Mouse (Mus musculus): Measurements from ENCODE around the gene 1700017B05Rik.
"Not testable (repeated sequence)": the region's sequence is repeated elsewhere in the genome, so short reads cannot be mapped to it uniquely, and the experiment has no call there.

The 1700017B05Rik gene

DNA sequence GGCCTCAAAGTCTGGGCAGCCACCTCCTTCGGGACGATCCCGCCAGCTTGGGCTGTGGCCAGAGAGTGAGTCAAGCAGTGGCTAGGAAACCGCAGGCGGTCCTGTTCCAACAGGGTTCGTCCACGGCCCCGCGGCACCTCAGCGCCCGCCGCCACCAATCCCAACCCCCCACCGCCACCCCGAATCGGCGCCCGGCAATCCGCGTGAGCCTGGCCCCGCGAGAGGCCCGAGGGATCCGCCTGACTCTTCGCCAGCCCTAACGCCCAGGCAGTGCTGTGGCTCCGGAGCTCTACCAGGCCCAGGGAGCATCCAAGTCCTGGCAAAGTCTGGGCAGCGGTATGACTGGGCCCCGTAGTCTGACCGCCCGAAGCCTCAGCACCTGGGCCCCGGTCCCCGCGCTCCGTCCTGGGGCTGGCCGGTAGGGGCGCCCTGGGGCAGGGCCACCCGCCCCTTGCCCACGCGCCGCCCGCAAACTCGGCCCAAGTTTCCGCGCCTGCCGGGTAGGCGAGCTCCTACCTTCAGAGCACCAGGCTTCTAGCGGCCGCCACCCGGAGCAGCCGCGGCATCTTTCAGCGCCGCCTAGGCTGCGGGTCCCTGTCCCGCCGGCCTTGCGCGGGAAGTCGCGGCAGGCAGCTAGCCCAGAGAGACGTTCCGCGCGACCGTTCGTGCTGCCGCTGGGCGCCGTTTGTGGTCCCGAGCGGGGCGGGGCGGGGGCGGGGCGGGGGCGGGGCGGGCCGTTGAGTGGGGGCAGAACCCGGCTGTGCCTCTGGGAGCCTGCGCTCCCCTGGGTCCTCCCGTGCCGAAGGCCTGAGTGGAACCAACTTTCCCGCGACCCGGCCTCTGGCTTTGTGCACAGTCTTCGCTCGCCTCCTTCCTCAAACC, at the start of gene 1700017B05Rik:
TSS of gene 1700017B05Rik (minus strand) at position 700 of the 882 bp plus-strand sequence.
- peak; percentile 69 to 70 for DNase-seq

DNA sequence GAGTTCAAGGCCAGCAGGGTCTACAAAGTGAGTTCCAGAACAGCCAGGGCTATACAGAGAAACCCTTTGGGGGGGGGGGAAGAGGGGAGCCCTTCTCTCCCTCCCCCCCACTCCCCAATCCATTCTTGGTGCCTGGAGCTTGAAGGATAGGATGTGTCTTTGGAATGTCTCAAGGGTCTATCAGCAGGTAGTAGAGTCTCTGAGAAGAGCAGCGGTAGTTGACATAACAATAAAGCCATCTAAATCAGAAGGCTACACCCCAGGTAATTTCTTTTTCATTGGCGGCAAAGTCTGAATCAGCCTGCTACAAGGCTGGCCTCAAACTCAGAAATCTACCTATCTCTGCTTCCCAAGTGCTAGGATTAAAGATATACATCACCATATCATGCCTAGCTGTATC, 48.5 kb upstream of the 1700017B05Rik start:
- DNase-seq, result no peak

DNA sequence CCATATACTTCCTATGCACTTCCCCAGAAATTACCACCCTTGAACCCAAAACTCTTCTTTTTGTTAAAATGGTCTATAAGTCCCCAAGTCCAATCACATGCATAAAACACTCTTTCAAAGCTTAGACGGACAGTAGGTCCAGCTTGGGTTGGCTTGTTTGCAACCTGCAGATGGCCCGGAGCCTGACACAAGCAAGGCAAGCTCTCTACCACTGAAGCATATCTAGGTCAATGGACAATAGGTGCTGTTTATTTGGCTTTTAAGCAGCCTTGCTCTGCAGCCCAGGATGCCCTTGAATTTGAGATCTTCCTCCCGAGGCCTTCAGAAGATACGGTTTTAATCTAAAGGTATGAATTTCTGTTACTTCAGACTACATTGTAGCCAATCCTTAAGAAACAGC, 46.9 kb upstream of the 1700017B05Rik start:
- DNase-seq, result no peak

DNA sequence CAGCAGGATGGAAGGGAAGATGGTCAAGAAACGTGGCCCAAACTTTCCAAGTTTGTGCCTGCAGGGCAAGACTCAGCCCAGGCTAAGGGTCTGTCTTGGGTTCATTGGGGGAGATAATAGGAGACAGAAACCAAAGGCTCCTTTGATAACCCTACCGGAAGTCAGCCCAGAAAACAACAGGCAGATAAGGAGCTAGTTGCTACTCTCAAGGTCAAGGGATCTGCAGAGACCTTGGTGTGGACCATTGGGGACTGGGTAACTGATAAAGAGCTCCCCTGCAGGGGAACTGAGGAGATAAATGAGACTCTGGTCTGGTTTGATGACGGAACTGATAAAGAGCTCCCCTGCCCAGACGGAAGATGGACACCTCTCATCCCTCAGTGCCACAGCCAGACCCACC, 45.0 kb upstream of the 1700017B05Rik start:
- no peak for DNase-seq

DNA sequence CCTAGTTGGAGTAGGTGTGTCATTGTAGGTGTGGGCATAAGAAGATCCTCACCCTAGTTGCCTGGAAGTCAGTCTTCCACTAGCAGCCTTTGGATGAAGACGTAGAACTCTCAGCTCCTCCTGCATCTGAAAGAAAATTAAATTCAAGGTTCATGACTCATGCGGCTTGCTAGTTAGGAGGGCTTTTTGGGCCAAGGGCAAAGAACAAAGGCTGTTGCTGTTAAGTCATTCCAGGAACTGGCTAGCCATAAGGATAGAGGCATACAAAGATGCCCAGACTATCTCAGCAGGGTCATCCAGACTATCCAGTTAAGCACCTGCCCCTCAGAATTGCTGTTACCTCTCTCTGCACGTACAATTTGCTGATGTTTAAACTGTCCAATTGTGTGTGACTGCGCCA, 42.3 kb upstream of the 1700017B05Rik start:
- DNase-seq, result not testable (repeated sequence)

DNA sequence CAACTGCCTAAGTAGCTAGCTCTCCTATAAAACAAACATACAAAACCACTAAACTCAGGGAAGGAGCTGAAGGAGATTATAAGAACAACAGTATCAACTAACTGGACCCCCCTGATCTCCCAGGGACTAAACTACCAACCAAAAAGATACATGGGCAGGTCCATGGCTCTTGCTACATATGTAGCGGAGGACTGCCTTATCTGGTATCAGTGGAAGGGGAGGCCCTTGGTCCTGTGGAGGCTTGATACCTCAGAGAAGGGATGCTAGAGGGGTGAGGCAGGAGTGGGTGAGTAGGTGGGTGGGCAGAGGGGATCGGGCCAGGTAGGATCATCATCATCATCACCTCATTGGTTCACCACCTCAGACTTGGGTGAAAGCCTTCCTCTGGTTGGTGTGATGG, 41.8 kb upstream of the 1700017B05Rik start:
- DNase-seq, result no peak

DNA sequence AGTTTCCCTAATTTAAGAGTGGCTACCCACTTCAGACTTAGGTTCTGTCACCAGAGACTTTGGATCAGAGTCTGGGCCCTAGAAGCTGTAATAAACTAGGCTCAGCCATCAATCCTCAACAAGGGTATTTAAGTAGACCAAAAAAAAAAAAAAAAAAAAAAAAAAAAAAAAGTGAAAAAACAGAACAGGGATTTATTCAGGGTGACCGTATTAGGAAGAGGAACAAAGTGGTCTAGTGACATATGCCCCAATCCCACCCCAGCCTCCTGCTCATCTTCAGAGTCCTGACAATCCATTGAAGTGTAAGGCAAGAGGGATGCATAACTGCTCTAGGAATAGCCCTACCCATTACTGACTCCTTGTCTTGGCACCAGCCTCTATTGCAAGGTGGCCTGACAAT, 40.9 kb upstream of the 1700017B05Rik start:
- no peak for DNase-seq

DNA sequence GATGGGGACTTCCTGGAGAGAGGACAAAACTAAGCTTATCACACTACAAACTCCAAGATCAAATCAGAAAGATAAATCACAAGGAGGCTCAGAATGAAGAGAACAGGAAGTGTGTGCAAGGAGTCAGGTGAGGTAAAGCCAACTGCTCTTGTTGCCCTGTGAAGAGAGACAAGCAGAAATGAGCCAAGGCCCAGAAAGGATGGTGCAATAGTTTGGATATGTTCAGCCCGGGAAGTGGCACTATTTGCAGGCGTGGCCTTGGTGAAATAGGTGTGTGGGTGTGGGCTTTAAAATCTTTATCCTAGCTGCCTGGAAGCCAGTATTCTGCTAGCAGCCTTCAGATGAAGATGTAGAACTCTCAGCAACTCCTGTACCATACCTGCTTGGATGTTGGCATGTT, 38.4 kb upstream of the 1700017B05Rik start:
- DNase-seq, result peak; percentile 51 to 67

DNA sequence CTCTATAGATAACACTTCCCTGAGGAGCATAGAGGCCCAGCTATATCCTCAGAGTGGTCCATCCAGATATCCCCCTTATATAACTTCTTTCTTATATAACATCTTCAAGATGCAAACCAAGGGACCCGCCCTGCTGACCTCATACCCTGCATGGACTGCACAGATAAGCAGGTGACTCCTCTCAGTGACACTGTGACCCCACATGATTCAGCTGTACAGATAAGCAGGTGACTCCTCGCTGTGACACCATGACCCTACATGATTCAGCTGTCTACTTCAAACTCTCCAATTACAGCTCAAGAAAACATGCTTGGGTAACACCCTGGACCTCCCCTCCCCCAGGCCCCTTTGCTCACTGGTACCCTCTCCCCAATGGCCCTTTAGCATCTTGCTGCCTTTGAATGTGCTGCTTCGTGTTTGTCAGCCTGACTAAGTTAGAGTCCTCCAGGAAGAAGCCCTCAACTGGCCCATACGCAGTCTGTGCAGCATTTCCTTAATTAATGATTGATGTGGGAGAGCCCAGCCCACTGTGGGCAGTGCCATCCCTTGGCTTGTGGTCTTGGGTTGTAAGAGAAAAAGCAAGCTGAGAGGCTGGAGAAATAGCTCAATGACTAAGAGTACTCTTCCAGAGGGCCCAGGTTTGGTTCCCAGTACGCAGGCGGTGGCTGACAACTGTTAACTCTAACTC, 37.5 kb upstream of the 1700017B05Rik start:
- no peak for DNase-seq

DNA sequence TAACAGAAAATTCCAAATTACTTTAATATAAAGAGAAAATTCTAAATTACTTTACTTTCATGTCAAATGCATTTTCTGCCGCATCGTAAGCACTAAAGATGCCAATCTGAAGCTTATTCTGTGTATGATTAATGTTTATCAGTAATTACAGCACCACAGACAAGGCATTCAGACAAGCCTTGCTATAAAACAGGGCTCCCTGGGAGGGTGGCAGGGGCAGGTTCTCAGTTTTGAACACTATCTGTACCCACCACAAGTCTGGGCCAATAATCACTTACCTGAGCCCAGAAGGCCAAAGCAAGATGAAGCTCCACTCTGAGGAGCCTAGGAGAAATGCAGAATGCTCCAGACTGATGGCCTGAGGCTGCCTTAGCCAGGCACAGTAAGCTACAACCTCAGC, 35.5 kb upstream of the 1700017B05Rik start:
- no peak for DNase-seq

DNA sequence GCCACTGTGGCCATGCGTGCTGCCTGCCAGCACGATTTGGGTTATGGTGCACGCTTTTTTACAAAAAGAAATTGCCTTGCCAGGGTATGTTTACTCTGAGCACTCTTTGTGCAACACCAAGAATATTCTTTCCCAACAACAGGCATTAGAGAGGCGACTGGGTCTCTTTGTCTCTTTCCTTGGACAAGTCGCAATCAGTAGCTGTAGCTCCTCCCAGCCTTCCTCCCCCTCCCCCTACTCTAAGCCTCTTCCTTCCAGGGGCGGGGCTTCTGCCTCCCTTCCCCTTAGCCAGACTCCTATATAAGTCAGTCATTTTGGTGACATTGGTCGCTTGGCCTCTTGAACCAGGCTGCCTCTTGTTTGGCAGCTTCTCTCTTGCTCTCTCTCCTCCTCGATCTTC, 33.9 kb upstream of the 1700017B05Rik start:
- no peak for DNase-seq

DNA sequence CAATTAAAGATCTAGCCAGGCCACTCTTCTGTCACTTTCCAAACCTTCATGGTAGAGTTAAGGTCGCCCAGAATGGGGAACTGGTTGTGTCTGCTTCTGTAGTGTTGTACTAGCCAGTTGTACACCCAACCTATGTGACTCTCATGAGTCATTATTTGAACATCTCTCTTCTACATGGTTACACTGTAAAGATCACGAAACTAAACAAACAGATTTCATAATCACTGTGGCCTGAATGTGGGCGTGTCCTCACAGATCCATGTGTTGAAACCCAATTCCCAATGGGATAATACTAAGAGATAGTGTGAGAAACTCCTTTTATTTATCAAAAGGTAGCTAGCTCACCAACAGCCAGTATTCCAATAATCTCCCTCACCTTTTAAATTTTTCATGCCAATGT, 33.3 kb upstream of the 1700017B05Rik start:
- DNase-seq, result peak in 1 of 2 experiments; percentile 45

DNA sequence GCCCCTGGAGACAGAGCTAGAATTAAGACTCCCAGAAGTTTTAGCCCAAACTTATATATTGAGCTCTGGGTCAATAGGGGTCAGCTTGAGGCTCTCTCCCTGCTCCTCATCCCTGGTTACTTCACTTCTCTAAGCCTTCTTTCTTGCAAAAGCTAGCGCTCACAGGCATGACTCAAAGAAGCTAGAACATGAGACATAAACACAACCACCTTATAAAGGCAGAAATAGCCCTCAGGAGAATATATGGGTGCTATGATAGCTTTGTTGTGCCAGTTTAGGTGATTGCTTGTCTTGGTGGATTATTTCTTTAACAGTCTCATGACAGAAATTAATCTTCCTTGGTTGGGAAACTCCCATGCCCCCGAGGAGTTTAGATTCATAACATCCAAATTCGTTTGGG, 32.5 kb upstream of the 1700017B05Rik start:
- DNase-seq, result no peak

DNA sequence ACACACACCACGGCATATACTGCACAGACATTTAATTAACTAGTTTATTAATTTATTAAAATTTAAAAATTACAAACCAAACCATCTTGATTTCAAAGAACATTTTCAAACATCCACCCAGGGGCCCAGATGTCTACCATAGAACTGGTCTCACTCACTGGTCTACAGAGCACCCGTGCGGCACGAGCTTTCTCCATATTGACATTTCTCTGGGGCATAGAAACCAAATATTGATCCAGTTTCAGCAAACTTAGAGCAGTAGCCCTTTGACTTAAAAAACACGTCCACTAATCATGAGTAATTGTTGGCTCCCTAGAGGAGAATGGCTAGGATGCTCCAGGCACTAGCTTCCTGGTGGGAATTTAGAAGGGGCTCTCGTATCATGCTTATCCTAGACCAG, 24.8 kb upstream of the 1700017B05Rik start:
- no peak for DNase-seq

DNA sequence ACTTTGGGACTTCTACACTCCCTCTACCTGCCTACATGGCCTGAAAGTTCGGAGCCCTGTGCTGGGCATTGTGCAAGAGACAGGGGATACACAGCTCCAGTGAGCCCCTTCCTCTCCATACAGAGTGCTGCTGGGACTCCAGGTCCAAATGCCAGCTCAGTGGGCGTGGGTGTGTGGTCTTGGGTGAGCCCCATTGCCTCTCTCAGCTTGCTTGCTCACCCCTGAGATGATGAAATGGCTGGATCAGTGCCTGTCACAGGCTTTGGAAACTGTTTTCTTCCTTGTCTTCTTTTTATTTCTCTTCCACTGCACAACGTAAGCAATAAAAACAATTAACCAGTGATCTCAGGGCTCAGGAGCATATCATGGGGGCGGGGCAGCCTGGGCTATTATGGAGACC, 20.9 kb upstream of the 1700017B05Rik start:
- peak in 1 of 2 experiments; percentile 37 for DNase-seq

DNA sequence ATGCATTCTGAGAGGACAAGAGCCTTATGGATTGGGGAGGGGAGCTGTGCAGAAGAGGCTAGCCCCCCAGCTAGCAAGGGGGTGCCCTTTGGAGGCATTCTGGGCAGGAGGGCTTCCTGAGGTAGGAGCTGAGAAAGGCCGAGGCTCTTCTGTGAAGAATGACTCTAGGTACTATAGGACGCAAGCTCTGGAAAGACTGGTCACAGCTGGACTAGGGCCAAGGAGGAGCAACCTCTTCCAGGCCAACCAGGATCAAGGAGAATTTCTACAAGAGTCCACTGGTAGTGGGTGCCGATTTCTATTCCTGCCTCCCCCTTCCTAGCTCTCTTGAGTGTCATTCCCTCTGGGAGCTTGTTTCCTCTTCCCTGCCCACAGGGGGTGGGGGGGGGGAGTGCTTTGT, 20.3 kb upstream of the 1700017B05Rik start:
- DNase-seq, result no peak

DNA sequence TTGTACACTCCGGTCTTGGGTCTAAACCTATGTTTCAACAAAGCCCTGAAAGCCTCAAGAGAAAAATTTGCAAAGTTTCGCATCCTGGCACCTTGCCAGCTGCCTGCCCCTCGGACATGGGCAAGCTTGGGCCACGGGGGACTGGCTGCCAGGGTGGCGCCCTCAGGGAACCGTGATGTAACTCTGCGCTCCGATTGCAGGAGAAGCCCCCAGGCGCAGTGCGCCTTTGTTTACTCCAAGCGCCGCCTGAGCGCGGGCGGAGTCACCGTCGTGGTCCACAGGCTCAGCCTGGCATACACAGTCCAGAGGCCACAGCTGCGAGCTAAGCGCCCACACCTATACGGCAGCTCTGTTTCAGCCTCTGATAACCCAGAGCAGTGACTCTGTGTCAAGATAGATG, 19.1 kb upstream of the 1700017B05Rik start:
- no peak for DNase-seq

DNA sequence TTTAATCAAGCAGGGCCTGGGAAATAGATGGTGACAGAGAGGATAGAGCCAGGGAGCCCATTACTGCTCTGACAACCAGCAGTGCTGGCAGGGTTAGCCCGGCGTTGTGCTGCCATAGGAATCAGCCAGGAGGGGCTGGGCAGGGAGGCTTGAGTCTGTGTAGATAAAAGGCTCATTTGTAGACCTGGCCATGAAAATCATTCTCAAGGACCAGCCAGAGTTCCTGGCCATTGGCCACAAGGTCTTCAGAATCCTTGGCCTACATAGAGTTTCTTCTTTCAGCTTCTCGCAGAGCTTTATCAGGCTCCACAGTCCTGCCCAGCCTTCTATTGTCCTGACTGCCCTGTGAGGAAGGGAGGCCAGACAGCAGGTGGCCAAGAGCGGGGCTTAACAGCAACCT, 17.0 kb upstream of the 1700017B05Rik start:
- DNase-seq, result no peak

DNA sequence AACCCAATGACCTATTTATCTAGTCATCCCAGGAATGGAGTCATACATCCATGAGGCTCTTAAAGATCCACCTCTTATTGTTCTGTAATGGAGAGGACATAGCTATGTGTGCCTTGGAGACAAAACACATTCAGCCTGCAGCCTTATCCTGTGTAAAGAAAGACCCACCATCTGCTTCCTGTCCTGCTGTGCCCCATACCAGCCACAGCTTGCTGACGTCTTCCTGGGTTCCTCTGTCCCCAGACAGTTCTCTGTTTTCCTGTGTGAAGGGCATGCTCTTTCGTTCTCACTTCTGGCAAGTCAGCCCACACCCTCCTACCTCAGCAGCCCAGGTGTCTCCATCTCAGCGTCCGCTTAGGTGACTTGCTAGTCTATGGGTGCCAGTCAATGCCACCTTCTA, 15.9 kb upstream of the 1700017B05Rik start:
- DNase-seq, result no peak

DNA sequence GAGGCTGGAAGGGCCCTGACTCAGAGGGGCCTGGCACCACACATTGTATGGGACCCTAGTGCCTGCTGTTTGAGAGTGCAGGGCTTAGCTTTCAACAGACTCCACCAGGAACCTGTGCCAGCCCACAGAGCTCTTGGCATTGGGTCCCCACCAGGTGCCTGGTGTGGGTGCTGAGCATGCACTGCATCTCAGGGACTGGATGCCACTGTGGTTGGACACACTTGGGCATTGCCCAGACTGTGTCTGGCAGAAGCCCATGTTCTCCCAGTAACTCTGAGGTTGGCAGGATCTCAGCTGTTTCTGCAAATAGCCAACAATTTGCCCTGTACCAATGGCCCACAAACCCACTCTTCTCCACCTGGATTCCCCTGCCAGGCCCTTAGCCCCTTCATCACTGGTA, 13.9 kb upstream of the 1700017B05Rik start:
- no peak for DNase-seq

DNA sequence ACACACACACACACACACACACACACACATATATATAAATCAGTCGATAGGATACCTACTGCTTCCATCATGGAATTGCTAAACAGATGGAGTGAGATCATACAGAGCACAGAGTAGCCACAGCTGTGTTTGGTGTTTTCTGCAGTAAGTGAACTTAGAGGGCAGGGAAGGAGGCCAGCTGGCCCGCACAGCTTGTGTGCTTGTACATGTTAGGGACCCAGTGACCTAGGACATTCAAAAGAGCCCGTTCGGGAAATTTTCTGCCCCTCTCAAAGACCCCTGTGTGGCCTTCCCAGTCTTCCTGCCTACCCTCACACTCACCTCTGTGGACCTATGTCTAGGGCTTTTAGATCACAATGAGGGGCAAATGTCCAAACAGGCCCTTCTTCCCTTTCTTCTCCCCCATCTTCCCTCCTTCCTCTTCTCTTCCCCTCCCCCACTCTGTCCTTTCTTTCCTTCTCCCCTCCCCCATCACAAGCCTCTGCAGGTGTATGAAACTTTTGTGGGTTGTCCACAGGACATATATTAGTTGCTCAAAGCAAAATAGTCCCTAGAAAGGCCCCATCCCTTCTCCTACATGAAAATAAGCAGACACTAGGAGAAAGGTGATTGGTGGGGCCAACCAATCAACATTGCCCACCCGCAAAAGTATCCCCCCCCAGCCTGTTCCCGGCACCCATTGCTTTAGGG, 11.5 kb upstream of the 1700017B05Rik start:
- no peak for DNase-seq

DNA sequence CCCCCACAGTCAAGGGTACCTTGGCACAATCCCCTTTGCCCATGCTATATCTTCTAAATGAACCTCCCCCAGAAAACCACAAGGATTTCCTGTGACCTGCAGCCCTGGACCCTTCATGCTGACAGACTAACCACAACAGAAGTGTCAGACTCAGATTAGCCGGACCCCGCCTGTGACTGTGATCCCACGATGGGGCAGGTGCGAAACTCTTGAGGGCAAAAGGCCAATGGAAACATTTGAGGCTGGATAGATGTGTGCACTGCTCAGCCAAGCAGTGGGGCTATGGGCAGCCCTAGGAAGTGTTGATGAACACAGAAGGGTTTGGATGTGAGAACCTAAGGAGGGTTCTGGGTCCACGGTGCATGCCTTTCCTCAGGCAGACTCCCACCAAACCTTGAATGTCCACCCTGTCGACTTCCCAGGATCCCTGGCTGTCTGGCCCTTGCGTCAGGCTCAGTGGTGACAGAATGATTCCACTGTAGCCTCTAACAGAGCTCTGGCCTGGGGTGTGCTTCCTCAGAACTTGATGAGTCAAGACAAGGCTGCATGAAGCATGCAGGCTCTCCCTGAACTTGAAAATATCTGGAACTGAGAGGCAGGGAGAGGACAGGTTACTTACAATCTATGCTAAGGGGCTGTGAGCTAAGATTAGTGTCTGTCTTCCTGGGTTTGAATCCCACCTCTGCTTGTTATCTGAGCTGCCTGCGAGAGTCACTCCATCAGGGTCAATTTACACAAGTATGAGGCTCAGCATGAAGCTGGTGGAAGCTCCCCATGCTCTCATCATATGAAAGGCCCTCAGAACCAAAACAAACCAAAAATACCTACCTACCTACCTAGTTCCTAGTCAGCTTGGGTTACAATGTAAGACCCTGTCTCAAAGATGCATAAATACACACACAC, 10.7 kb upstream of the 1700017B05Rik start:
- no peak for DNase-seq

Data from lung, adult 18-20 months (tissue).